Mouse (Mus musculus) stomach, embryonic 15.5 days (tissue): Measurements from ENCODE around the gene Slc13a2. TPM values are rescaled to one million over a fixed set of nuclear protein-coding genes. Genes with fewer than 3 reads are reported as not detected.

Experiments
- ATAC-seq: fragments of 200-750 bp; cut with Nextera tagmentation; 2 replicates; pipeline ENCODE4 v1.8.0; 2017; ENCODE audit warnings: low read depth, moderate number of reproducible peaks, moderate TSS enrichment; ENCODE audit not compliant: insufficient read depth, low FRiP score
- H3K27ac ChIP-seq: fragments of 300-500 bp; sonication (generic); 2 replicates; pipeline ENCODE4 v1.5.1; 2015; ENCODE audit warnings: mild to moderate bottlenecking, inconsistent platforms
- H3K27me3 ChIP-seq: fragments of 300-500 bp; sonication (generic); replicated peaks from 2 replicates; pipeline ENCODE4 v1.6.1; 2015; ENCODE audit warnings: inconsistent platforms
- H3K36me3 ChIP-seq: fragments of 300-500 bp; sonication (generic); 2 replicates; pipeline ENCODE4 v1.6.1; 2015; ENCODE audit warnings: inconsistent platforms
- H3K4me1 ChIP-seq: fragments of 300-500 bp; sonication (generic); 2 replicates; pipeline ENCODE4 v1.6.1; 2015; ENCODE audit warnings: inconsistent platforms
- H3K4me2 ChIP-seq: fragments of 300-500 bp; sonication (generic); 2 replicates; pipeline ENCODE4 v1.6.1; 2015; ENCODE audit warnings: mild to moderate bottlenecking, inconsistent platforms
- H3K4me3 ChIP-seq: fragments of 300-500 bp; sonication (generic); replicated peaks from 2 replicates; pipeline ENCODE4 v1.5.1; 2015; ENCODE audit warnings: inconsistent platforms
- H3K9ac ChIP-seq: fragments of 300-500 bp; sonication (generic); 2 replicates; pipeline ENCODE4 v1.6.1; 2015; ENCODE audit warnings: inconsistent platforms
- H3K9me3 ChIP-seq: fragments of 300-500 bp; sonication (generic); 2 replicates; pipeline ENCODE4 v1.6.1; 2016; ENCODE audit warnings: inconsistent platforms
- WGBS: fragments of 180-500 bp; shearing (Covaris S2); methylation state at CpG from one replicate; pipeline ENCODE4 v1.1.7; 2015; 5-methylcytosine and 5-hydroxymethylcytosine counted together
- polyA plus RNA-seq: library from polyadenylated mRNA; unstranded; fragments of >200 nt; fragmentation: Nextera tagmentation; extraction: Ambion mirVana; gene quantifications from 2 replicates; pipeline ENCODE4 v1.2.1, GENCODE M21; 2015

The Slc13a2 gene
- polyA plus RNA-seq, 1 experiment from 2014 or later: 0.51 TPM

- H3K9ac ChIP-seq: no peak overlapping the region
- H3K4me2 ChIP-seq: no peak overlapping the region
- WGBS: 52% methylated on average over 11 of the region's 11 CpGs
- no peaks in the 10 kb centered on the region for H3K4me1 ChIP-seq
- H3K27me3 ChIP-seq: no peaks in the 10 kb centered on the region
- H3K4me3 ChIP-seq: no peak overlapping the region
- H3K27ac ChIP-seq: no peak overlapping the region
- no peaks in the 10 kb centered on the region for H3K9me3 ChIP-seq
- no peaks in the 10 kb centered on the region for H3K36me3 ChIP-seq
- no peak for ATAC-seq
Measured at GRCm38 (mm10) chr11:78430195-78430878, 8.3 kb upstream of the Slc13a2 start.

DNA sequence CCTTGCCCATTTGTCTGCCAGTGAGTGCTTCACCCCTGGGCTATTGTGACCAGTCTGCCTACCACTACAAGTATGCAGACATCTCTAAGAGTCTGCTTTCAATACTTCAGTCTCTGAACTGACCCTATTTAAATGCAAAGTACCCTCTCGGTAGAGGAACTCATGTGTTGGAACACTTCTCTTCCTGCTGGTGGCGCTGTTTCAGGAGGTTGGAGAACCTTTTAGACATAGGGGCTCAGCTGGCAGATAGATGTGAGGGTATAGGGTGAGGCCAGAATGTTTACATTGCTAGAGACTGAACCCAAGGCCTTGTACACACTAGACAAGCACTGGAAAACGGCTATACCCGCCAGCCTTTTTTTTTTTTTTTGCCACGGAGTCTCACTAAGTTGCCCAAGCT is 6.3 kb upstream of the Slc13a2 start:
- Histone ChIP-seq H3K27ac (no peak overlapping the region), H3K4me1 (no peaks in the 10 kb centered on the region), H3K4me3 (no peak overlapping the region), H3K27me3 (no peaks in the 10 kb centered on the region), H3K36me3 (no peaks in the 10 kb centered on the region), H3K9ac (no peak overlapping the region), H3K9me3 (no peaks in the 10 kb centered on the region), H3K4me2 (no peak overlapping the region)
- 67% methylated on average over 5 of the region's 5 CpGs for WGBS
- no peak for ATAC-seq

DNA sequence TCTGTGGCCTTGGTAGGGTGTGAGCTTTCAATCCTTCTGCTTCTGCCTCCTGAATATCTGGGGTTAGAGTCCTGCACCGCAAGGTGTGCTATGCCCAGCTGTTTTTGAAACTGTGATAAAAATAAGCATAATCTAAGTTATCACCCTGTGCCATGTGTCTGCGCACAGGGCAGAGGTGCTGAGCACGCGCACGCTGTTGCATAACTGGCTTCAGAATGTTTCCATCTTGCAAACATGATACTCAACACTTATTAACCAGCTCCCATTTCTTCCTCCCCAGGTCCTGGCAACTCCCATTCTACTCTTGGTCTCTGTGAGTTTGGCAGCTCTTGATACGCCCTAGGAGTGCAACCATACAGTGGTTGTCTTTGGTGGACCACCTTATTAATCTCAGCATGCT is 5.6 kb upstream of the Slc13a2 start:
- no peaks in the 10 kb centered on the region for H3K36me3 ChIP-seq
- WGBS: 86% methylated on average over 6 of the region's 6 CpGs
- no peak overlapping the region for H3K4me3 ChIP-seq
- H3K9me3 ChIP-seq: no peaks in the 10 kb centered on the region
- H3K27ac ChIP-seq: no peak overlapping the region
- H3K9ac ChIP-seq: no peak overlapping the region
- no peak for ATAC-seq
- no peaks in the 10 kb centered on the region for H3K4me1 ChIP-seq
- H3K4me2 ChIP-seq: no peak overlapping the region
- H3K27me3 ChIP-seq: no peaks in the 10 kb centered on the region

- Histone ChIP-seq H3K4me3 (no peak overlapping the region), H3K27me3 (no peaks in the 10 kb centered on the region), H3K36me3 (no peaks in the 10 kb centered on the region), H3K4me2 (no peak overlapping the region), H3K9ac (no peak overlapping the region), H3K4me1 (no peaks in the 10 kb centered on the region; the same call in 1 of the 2 replicates), H3K9me3 (no peaks in the 10 kb centered on the region), H3K27ac (peak overlapping the region; percentile 18; the same call in 1 of the 2 replicates)
- ATAC-seq: peak; percentile 61; the same call in 1 of the 2 replicates
- WGBS: 55% methylated on average over 1 of the region's 1 CpGs
Measured at GRCm38 (mm10) chr11:78425572-78425971, 3.6 kb upstream of the Slc13a2 start.

GRCm38 (mm10) chr11:78424352-78424751 is 2.3 kb upstream of the Slc13a2 start:
- Histone ChIP-seq H3K4me2 (no peak overlapping the region), H3K4me3 (no peak overlapping the region), H3K27ac (no peak overlapping the region), H3K9me3 (no peaks in the 10 kb centered on the region), H3K4me1 (no peaks in the 10 kb centered on the region; the same call in 1 of the 2 replicates), H3K9ac (no peak overlapping the region), H3K36me3 (no peaks in the 10 kb centered on the region), H3K27me3 (no peaks in the 10 kb centered on the region)
- WGBS: 60% methylated on average over 2 of the region's 2 CpGs
- ATAC-seq: no peak

DNA sequence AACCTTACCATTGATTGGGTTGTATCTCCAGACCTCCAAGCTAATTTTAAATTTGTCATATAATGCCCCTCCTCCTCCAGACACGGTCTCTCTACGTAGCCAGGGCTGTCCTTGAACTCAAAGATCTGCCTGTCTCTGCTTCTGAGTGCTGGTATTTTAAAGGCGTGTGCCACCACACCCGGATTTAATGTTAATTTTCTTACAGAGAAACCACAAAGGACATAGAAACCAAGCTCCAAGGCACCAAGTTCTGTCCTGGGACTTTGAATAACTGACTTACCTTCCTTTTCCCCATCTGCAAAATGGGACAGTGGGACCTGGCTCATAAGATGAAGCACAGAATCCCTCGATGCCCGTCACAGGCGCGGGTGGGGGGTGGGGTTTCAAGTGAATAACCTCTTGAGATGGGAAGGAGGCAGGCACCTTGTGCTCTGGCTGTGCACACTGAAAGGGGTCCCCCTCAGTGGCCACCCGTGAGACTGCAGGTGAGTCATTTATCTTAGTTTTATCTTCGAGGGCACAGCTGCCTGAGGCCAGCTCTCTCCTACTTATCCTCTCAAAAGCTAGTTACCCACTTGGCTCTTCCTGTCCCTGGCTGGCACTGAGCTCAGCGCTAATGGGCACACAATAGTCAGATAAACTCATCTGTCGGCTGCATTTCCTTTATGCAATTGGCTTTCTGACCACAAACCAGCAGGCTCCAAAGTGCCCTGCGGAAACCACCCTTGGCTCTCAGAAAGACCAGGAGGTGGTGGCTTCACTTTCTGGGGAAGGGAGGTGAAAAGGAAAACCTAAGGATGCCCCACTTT is 612 bp downstream of the Slc13a2 start:
- H3K27ac ChIP-seq: no peak overlapping the region
- H3K4me1 ChIP-seq: no peaks in the 10 kb centered on the region; the same call in 1 of the 2 replicates
- no peaks in the 10 kb centered on the region for H3K36me3 ChIP-seq
- ATAC-seq: no peak
- no peak overlapping the region for H3K4me2 ChIP-seq
- H3K9ac ChIP-seq: no peak overlapping the region
- WGBS: 59% methylated on average over 13 of the region's 13 CpGs
- H3K4me3 ChIP-seq: no peak overlapping the region
- H3K9me3 ChIP-seq: no peaks in the 10 kb centered on the region
- no peaks in the 10 kb centered on the region for H3K27me3 ChIP-seq

- ATAC-seq: no peak
- H3K4me2 ChIP-seq: no peak overlapping the region
- H3K4me3 ChIP-seq: no peak overlapping the region
- H3K9me3 ChIP-seq: no peaks in the 10 kb centered on the region
- H3K9ac ChIP-seq: no peak overlapping the region
- H3K27ac ChIP-seq: no peak overlapping the region
- H3K4me1 ChIP-seq: no peaks in the 10 kb centered on the region; the same call in 1 of the 2 replicates
- WGBS: 42% methylated on average over 12 of the region's 12 CpGs
- H3K27me3 ChIP-seq: no peaks in the 10 kb centered on the region
- H3K36me3 ChIP-seq: no peaks in the 10 kb centered on the region
Measured at GRCm38 (mm10) chr11:78420263-78420889, 1.6 kb downstream of the Slc13a2 start.

DNA sequence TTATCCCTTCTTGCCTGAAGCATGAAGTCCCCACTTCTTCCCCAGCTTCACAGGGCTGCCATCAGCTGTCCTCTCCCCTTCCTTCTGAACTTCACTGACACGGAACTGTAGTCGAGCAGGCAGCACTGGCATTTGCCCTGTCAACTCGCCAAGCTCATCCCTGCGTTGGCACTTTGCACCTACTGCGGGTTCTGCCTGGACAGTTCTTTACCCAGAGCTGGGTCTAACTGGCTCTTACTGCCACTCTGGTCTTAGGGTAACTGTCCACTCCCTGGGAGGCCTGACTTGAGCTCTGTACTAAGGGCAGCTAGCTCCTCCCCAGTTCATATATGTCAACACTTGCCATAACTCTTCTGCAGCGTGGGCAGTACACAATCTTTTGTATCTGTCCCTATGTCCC is 5.2 kb downstream of the Slc13a2 start:
- Histone ChIP-seq H3K27me3 (no peaks in the 10 kb centered on the region), H3K4me2 (no peak overlapping the region), H3K36me3 (no peaks in the 10 kb centered on the region), H3K4me3 (no peak overlapping the region), H3K9me3 (no peaks in the 10 kb centered on the region), H3K27ac (no peak overlapping the region), H3K9ac (no peak overlapping the region), H3K4me1 (no peaks in the 10 kb centered on the region)
- no peak for ATAC-seq
- 82% methylated on average over 6 of the region's 6 CpGs for WGBS

- no peak for ATAC-seq
- Histone ChIP-seq H3K4me2 (no peak overlapping the region), H3K27ac (no peak overlapping the region), H3K36me3 (no peaks in the 10 kb centered on the region), H3K4me1 (no peaks in the 10 kb centered on the region), H3K27me3 (no peaks in the 10 kb centered on the region), H3K9ac (no peak overlapping the region), H3K9me3 (no peaks in the 10 kb centered on the region), H3K4me3 (no peak overlapping the region)
- 57% methylated on average over 6 of the region's 6 CpGs for WGBS
Measured at GRCm38 (mm10) chr11:78412861-78413260, 9.2 kb downstream of the Slc13a2 start.

DNA sequence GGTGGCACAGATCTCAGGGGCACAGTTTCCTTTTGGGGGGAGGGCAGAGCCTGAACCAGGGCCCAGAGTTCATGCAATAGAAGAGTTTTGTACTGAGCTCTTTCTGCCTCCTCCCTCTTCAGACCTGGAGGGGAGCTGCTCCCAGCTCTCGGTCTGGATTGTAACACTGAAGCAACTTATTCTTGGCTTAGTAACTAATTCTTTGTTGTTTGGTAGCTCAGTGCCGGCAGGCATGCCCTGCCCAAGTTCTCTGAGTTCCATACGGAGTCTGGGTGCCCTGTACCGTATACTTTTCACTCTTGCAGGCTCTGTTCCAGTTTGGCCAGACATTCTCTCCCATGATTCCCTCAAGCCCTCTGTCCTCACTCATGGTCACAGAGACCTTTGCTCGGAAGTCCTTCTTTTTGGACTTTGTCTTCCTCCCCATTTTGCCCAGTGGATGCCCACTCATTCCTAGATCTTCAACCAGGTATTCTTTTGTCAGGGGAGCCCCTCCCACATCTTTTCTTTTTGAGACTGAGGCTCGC is 9.6 kb downstream of the Slc13a2 start:
- Histone ChIP-seq H3K36me3 (no peaks in the 10 kb centered on the region), H3K9me3 (no peaks in the 10 kb centered on the region), H3K9ac (no peak overlapping the region), H3K27me3 (no peaks in the 10 kb centered on the region), H3K27ac (no peak overlapping the region), H3K4me2 (no peak overlapping the region), H3K4me3 (no peak overlapping the region), H3K4me1 (no peaks in the 10 kb centered on the region)
- no peak for ATAC-seq
- 72% methylated on average over 6 of the region's 6 CpGs for WGBS

- ATAC-seq: no peak
- Histone ChIP-seq H3K27ac (no peak overlapping the region), H3K4me3 (no peak overlapping the region), H3K4me1 (no peaks in the 10 kb centered on the region), H3K9ac (no peak overlapping the region), H3K9me3 (no peaks in the 10 kb centered on the region), H3K36me3 (no peaks in the 10 kb centered on the region), H3K4me2 (no peak overlapping the region), H3K27me3 (no peaks in the 10 kb centered on the region)
- 78% methylated on average over 11 of the region's 11 CpGs for WGBS
Measured at GRCm38 (mm10) chr11:78411606-78412323, 10.3 kb downstream of the Slc13a2 start.
